32 mouse cellular contexts compared by ENCODE assay signal in genomic region chr13:24230541-24231095, GRCm38 (mm10). TPM values are rescaled to one million over a fixed set of nuclear protein-coding genes. Genes with fewer than 3 reads are reported as not detected.
DNase-seq lines count a peak whose midpoint lies in the region; ATAC-seq and TF ChIP-seq lines count a peak whose summit lies in the region.
"Had no signal": no experiment of that assay in that cellular context is flagged by ENCODE, and none has a peak within 500 bp of the region (broad histone marks: within the 10 kb centered on the region; RNA-seq: fewer than 3 reads in every experiment).

No protein-coding gene starts in this region.

- ATAC-seq in intestine, postnatal 0 days: peak; percentile 36; the same call in 1 of the 2 replicates
- ATAC-seq in intestine, embryonic 16.5 days: no peak
- 0 out of 2 replicates have a peak, but pooled peaks have one; percentile 35 for ATAC-seq in monocyte, adult 5-6 weeks (replicated peaks; ENCODE audit: insufficient number of reproducible peaks, low FRiP score, low TSS enrichment, poor library complexity, severe bottlenecking)
- ATAC-seq: hindbrain, postnatal 0 days; lung, postnatal 0 days had no signal

- H3K9ac ChIP-seq in intestine, postnatal 0 days (ENCODE audit: low read depth, low read length): no peak overlapping the region
- H3K9ac ChIP-seq in intestine, embryonic 16.5 days (ENCODE audit: low read depth, low read length): no peak overlapping the region
- H3K9ac ChIP-seq in CH12.LX (ENCODE audit: insufficient read depth, low read depth): no peak overlapping the region
- H3K9ac ChIP-seq: embryonic facial prominence, embryonic 15.5 days; forebrain, embryonic 12.5 days; heart, embryonic 15.5 days; hindbrain, embryonic 12.5 days; liver, embryonic 13.5 days; neural tube, embryonic 15.5 days had no signal

- no peaks in the 10 kb centered on the region for H3K27me3 ChIP-seq in intestine, postnatal 0 days (replicated peaks; ENCODE audit: control insufficient read depth, insufficient read depth, low read length)
- no peaks in the 10 kb centered on the region for H3K27me3 ChIP-seq in intestine, embryonic 16.5 days (replicated peaks; ENCODE audit: control insufficient read depth, insufficient read depth, low read length)
- no peaks in the 10 kb centered on the region for H3K27me3 ChIP-seq in CH12.LX (replicated peaks)
- H3K27me3 ChIP-seq: embryonic facial prominence, embryonic 15.5 days; forebrain, embryonic 12.5 days; heart, embryonic 15.5 days; hindbrain, embryonic 12.5 days; liver, embryonic 13.5 days; neural tube, embryonic 15.5 days had no signal

- H3K4me3 ChIP-seq in intestine, postnatal 0 days (ENCODE audit: low read depth, low read length): no peak overlapping the region
- H3K4me3 ChIP-seq in intestine, embryonic 16.5 days (ENCODE audit: low read length): no peak overlapping the region
- H3K4me3 ChIP-seq in CH12.LX (replicated peaks in 1 of 3; ENCODE audit: low read depth in 2 of 3, low read length in 2 of 3, poor library complexity in 1 of 3): no peak overlapping the region
- H3K4me3 ChIP-seq: embryonic facial prominence, embryonic 10.5 days; embryonic facial prominence, embryonic 15.5 days; forebrain, embryonic 12.5 days; heart, embryonic 15.5 days; hindbrain, embryonic 12.5 days; left cerebral cortex, adult 2 months; liver, embryonic 13.5 days; neural tube, embryonic 15.5 days had no signal

- no peak for TF ChIP-seq CTCF in intestine, postnatal 0 days (IDR thresholded peaks at IDR 0.05; ENCODE audit: low read depth)
- no peak for TF ChIP-seq CTCF in CH12.LX (conservative IDR thresholded peaks at IDR 0.05 in 1 of 2, IDR thresholded peaks at IDR 0.05 in 1 of 2; ENCODE audit: low read depth in 2 of 2, low read length in 2 of 2)

- no peak for TF ChIP-seq POLR2A in CH12.LX (IDR thresholded peaks at IDR 0.05; ENCODE audit: low read depth, low read length)

- H3K4me1 ChIP-seq in intestine, postnatal 0 days (replicated peaks; ENCODE audit: control insufficient read depth, insufficient read depth, low read length): 0 out of 2 replicates have a peak, but pooled peaks cover 3% of the 10 kb centered on the region
- 0 out of 2 replicates have a peak, but pooled peaks cover 7% of the 10 kb centered on the region for H3K4me1 ChIP-seq in intestine, embryonic 16.5 days (ENCODE audit: control insufficient read depth, insufficient read depth, low read length)
- H3K4me1 ChIP-seq in CH12.LX (ENCODE audit: control insufficient read depth in 1 of 2, insufficient read depth in 2 of 2): peaks cover 0 to 21% of the 10 kb centered on the region in 2 experiments; a peak in 3 of 4 replicates
- H3K4me1 ChIP-seq: heart, embryonic 15.5 days; hindbrain, embryonic 12.5 days; liver, embryonic 13.5 days had no signal

- no peak for TF ChIP-seq RAD21 in CH12.LX (IDR thresholded peaks at IDR 0.05; ENCODE audit: low read depth, low read length)

- no peak overlapping the region for H3K4me2 ChIP-seq in intestine, postnatal 0 days (replicated peaks; ENCODE audit: low read depth)
- no peak overlapping the region for H3K4me2 ChIP-seq in intestine, embryonic 16.5 days (ENCODE audit: low read depth, low read length)
- H3K4me2 ChIP-seq in CH12.LX (ENCODE audit: insufficient read depth, low read depth, poor library complexity, severe bottlenecking): no peak overlapping the region
- H3K4me2 ChIP-seq: embryonic facial prominence, embryonic 15.5 days; forebrain, embryonic 12.5 days; heart, embryonic 15.5 days; hindbrain, embryonic 12.5 days; liver, embryonic 13.5 days; neural tube, embryonic 15.5 days had no signal

- no peaks in the 10 kb centered on the region; the same call in 1 of the 2 replicates for H3K36me3 ChIP-seq in intestine, postnatal 0 days (ENCODE audit: control insufficient read depth, insufficient read depth)
- peaks cover 3% of the 10 kb centered on the region; the same call in 1 of the 2 replicates for H3K36me3 ChIP-seq in intestine, embryonic 16.5 days (ENCODE audit: control insufficient read depth, insufficient read depth, low read length)
- no peaks in the 10 kb centered on the region for H3K36me3 ChIP-seq in CH12.LX (replicated peaks in 1 of 2; ENCODE audit: control insufficient read depth in 1 of 2, insufficient read depth in 1 of 2, low read length in 1 of 2)
- H3K36me3 ChIP-seq: embryonic facial prominence, embryonic 10.5 days; embryonic facial prominence, embryonic 15.5 days; forebrain, embryonic 12.5 days; heart, embryonic 15.5 days; hindbrain, embryonic 12.5 days; liver, embryonic 13.5 days; neural tube, embryonic 15.5 days had no signal

- no peaks in the 10 kb centered on the region for H3K9me3 ChIP-seq in intestine, postnatal 0 days (ENCODE audit: control insufficient read depth)
- H3K9me3 ChIP-seq in intestine, embryonic 16.5 days (ENCODE audit: control insufficient read depth, low read length): peaks cover 5% of the 10 kb centered on the region; the same call in 1 of the 2 replicates
- peaks cover 4% of the 10 kb centered on the region for H3K9me3 ChIP-seq in CH12.LX (replicated peaks; ENCODE audit: low read length)
- H3K9me3 ChIP-seq: embryonic facial prominence, embryonic 15.5 days; heart, embryonic 15.5 days; neural tube, embryonic 15.5 days had no signal

- in situ Hi-C loops in CH12.LX (cut with MboI; ENCODE audit: low pct_ligation_motif_present, low pct_unique_long_range_greater_than_20kb, low sequenced_read_pairs): no loop called here

- DNase-seq in CH12.LX (ENCODE audit: extremely low read depth): peak; percentile 19
- peak; percentile 68 to 77 for DNase-seq in spleen, postnatal 36 days (ENCODE audit: low spot score in 2 of 2)
- no peak for DNase-seq in left cerebral cortex, adult 18-20 months (ENCODE audit: low spot score in 2 of 2)
- no peak for DNase-seq in cerebellum, adult 8-10 months
- no peak for DNase-seq in adipocyte (ENCODE audit: low spot score)
- DNase-seq: adrenal gland, postnatal 25 days; cerebellum, adult 18-20 months; cerebellum, postnatal 14 days; gastrocnemius, postnatal 10 days; heart, postnatal 36 days; kidney, adult 11 months; kidney, postnatal 14 days; left cerebral cortex, postnatal 4 days; liver, embryonic 13.5 days; lung, adult 18-20 months; midbrain, embryonic 14.5 days; right cerebral cortex, postnatal 25 days; thymus, adult 18-20 months; thymus, postnatal 25 days had no signal

- no peak overlapping the region for H3K27ac ChIP-seq in intestine, postnatal 0 days (ENCODE audit: low read depth, low read length)
- H3K27ac ChIP-seq in intestine, embryonic 16.5 days (ENCODE audit: low read length): no peak overlapping the region
- no peak overlapping the region for H3K27ac ChIP-seq in CH12.LX (ENCODE audit: insufficient read depth, low read depth)
- H3K27ac ChIP-seq: embryonic facial prominence, embryonic 10.5 days; embryonic facial prominence, embryonic 15.5 days; forebrain, embryonic 12.5 days; heart, embryonic 15.5 days; hindbrain, embryonic 12.5 days; hindbrain, postnatal 0 days; left cerebral cortex, adult 2 months; liver, embryonic 13.5 days; neural tube, embryonic 15.5 days; stomach, postnatal 0 days had no signal

- H3K79me2 ChIP-seq in CH12.LX (replicated peaks; ENCODE audit: control insufficient read depth, extremely low read depth, insufficient read depth, poor library complexity, severe bottlenecking): no peaks in the 10 kb centered on the region

- TF ChIP-seq EP300 in CH12.LX (IDR thresholded peaks at IDR 0.05; ENCODE audit: low read length): no peak

- WGBS in intestine, postnatal 0 days: 74% methylated on average over 4 of the region's 4 CpGs
- 74% methylated on average over 4 of the region's 4 CpGs for WGBS in intestine, embryonic 16.5 days

- dilution Hi-C loops in CH12.LX (cut with MboI; ENCODE audit: extremely low pct_ligation_motif_present, extremely low pct_unique_long_range_greater_than_20kb, low sequenced_read_pairs): no loop called here

TF ChIP-seq in CH12.LX, 34 proteins besides CTCF, POLR2A, EP300 and RAD21:
- no peak for TF ChIP-seq KAT2A (IDR thresholded peaks at IDR 0.05; ENCODE audit: insufficient replicate concordance, low read length)
- TF ChIP-seq SMC3 (IDR thresholded peaks at IDR 0.05; ENCODE audit: low read depth, low read length): no peak
- no peak for TF ChIP-seq GABPA (IDR thresholded peaks at IDR 0.05; ENCODE audit: insufficient replicate concordance, low read depth, low read length)
- TF ChIP-seq CHD1 (IDR thresholded peaks at IDR 0.05; ENCODE audit: low read depth, low read length): no peak
- no peak for TF ChIP-seq PAX5 (IDR thresholded peaks at IDR 0.05; ENCODE audit: low read length)
- no peak for TF ChIP-seq IRF4 (IDR thresholded peaks at IDR 0.05; ENCODE audit: low read depth, low read length)
- TF ChIP-seq JUND (conservative IDR thresholded peaks at IDR 0.05; ENCODE audit: low read depth, low read length): no peak
- TF ChIP-seq CHD2 (IDR thresholded peaks at IDR 0.05; ENCODE audit: low read length): no peak
- no peak for TF ChIP-seq ZMIZ1 (IDR thresholded peaks at IDR 0.05; ENCODE audit: low read depth, low read length)
- TF ChIP-seq NRF1 (IDR thresholded peaks at IDR 0.05; ENCODE audit: low read depth, low read length): no peak
- TF ChIP-seq MXI1 (IDR thresholded peaks at IDR 0.05; ENCODE audit: low read depth, low read length): no peak
- TF ChIP-seq SIN3A (IDR thresholded peaks at IDR 0.05; ENCODE audit: low read length): no peak
- TF ChIP-seq MYC (IDR thresholded peaks at IDR 0.05; ENCODE audit: low read depth, low read length): no peak
TF ChIP-seq in CH12.LX: peak in this region for 0.

RNA-seq across cellular contexts. Expression of gene Carmil1, which starts 50.0 kb away (rescaled TPM):
- 25.6 and 25.9 TPM in 2 replicates for polyA plus RNA-seq in intestine, postnatal 0 days (2015; fragmentation: Nextera tagmentation; extraction: Ambion mirVana)
- 33.1 and 41.5 TPM in 2 replicates for polyA plus RNA-seq in intestine, embryonic 16.5 days (2015; fragmentation: Nextera tagmentation; extraction: Ambion mirVana)
- total RNA-seq in CH12.LX (2012; rRNA removed) (1.1 and 1.8 TPM in 2 replicates), CH12.LX (2014; rRNA removed) (5.7 and 7.2 TPM in 2 replicates)
- polyA plus RNA-seq in CH12.LX (2012; ENCODE audit: insufficient read length, low read depth): 9.4 and 11.0 TPM in 2 replicates
- 6.1 to 11.9 TPM (median 11.5 TPM) in 3 replicates for total RNA-seq in monocyte, adult 5-6 weeks (2017)
- total RNA-seq in left cerebral cortex, adult 18-20 months (2021): 10 to 100 TPM; 29.1 to 29.2 TPM

Comparison
In these comparisons a context has a peak if more than half of its experiments do, and no peak if none do; other contexts are left out.
1. DNase-seq: peak in CH12.LX (single experiment) and spleen, postnatal 36 days (2 of 2); none in left cerebral cortex, adult 18-20 months (0 of 2), cerebellum, adult 8-10 months (single experiment) and adipocyte (single experiment).